Mouse (Mus musculus) thymus, postnatal 0 days (tissue): ENCODE results near the gene Mxd3. TPM values are rescaled to one million over a fixed set of nuclear protein-coding genes. Genes with fewer than 3 reads are reported as not detected.
A peak's percentile ranks its signal among the peaks of the same experiment; 100 is the strongest.

ENCODE experiments used
- DNase-seq: peaks from one replicate; pipeline ENCODE4 v3.0.0-alpha.2; 2015; ENCODE audit warnings: low spot score
- polyA plus RNA-seq: library from polyadenylated mRNA; unstranded; fragments of >200 nt; fragmentation: Nextera tagmentation; extraction: Ambion mirVana; gene quantifications from 2 replicates; pipeline ENCODE4 v1.2.1, GENCODE M21; 2015

The Mxd3 gene
- 57.9 and 66.6 TPM in 2 replicates for polyA plus RNA-seq

DNA sequence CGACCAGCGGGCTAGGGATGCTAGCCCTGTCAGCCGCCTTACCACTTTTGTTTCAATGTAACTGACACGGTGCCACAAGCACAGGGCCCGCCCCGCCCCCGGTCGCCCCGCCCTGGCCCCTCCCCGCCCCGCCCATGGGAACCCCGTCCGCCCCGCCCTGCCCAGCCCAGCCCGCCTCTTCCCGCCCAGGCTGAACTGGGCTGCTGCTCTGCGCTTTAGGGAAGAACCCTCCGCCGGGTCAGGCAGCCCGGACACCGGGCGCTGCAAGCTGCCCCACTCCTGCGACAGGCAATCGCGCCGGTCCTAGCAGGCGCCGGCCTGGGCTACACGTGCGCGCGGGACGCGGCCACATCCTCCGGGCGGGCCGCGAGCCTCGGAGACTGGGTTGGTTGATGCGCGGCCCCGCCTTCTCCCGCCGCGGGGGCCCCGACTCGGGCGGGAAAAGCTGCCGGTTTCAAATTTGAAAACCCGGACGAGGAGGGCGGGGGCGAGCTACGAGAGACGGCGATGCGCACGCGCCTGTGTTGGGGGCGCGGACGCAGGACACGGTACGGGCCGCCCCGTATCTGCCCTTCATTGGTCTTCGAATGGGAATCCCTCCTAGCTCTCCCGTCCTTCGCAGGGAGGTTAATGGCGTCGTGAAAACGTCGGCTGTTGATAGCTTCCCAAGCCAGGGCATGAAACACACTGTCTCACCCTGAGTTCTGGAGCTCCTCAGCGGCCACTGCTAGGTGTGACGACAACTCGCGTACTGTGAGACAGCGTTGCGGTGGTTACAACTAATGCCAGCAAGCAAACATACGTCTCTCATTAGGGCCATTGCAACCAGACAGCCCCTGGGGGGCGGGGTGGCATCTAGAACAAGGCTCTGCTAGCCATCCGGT lies at the start of gene Mxd3:
TSS of gene Mxd3 (minus strand) at position 141 of the 884 bp plus-strand sequence.
- peak; percentile 92 for DNase-seq

DNA sequence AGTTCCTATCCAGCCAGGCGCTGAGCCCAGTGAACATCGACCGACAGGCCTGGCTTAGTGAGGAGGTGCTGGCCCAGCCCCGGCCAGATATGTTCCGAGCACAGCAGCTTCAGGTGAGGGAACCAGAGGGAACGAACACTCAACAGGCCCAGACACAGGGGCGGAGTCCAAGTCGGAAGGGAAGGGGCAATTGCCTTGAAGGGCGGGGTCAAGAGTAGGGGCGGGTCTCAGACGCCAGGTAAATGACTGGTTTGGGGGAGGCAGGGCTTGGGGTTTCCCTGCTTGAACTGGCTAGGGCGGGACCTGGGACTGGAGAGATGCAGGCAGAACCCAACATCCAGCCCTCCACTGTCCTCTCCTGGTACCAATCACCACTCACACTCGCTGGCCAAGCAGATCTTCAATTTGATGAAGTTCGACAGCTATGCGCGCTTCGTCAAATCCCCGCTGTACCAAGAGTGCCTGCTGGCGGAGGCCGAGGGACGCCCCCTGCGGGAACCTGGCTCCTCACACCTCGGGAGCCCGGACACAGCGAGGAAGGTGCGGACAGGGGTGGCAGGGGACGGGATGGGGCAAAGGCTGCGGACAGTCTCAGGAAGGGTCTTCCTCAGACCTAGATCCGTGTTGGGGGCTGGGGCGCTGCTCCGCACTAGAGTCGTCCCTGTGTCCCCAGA lies 49.4 kb upstream of the Mxd3 start:
- no peak for DNase-seq

DNA sequence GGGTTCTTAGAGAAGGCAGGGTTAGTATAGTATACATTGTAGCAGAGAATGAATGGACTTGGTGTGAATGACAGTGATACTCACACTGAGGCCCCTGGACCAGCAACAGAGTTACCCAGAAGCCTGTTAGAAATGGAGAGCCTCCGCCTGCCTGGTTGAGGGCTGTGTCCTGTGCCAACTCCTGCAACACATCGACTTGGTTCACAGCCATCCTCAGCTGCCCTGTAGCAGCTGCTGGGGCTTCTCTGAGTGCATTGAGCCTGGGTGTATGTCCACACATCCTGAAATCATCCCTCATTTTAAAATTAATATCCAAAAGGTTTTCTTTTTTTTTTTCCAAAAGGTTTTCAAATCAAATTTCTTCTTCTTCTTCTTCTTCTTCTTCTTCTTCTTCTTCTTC lies 46.3 kb upstream of the Mxd3 start:
- DNase-seq, result no peak

DNA sequence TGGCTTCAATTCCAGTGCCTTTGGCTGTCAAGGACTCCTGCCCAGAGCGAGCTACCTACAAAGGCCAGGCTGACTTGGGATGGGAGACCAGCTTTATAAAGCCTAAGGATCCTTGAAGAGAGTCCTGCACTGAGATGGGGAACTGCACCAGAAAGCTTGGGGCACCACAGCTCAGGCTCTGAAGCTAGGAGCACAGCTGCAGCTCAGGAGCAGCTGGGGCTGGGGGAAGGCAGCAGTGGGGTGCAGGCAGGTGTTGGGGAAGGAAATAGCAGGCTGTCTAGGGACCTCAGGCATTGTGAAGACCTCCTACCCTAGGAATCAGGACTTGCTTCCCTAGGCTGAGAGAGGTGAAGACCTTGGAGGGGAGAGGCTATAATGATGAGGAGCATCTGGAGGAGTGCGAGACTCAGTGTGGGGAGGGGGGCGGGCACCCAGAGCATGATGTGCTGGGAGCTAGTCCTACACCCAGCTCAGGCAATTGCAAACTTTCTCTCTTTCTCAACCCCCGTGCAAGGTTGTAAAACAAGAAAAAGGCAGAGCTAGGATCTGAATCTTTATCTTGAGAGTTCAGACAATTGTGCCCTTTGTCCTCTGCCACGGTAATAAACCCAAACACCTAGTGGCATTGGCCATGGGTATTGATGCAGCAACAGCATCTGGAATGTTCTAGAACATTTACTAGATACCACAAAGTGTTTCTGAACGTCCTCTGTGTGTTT lies 44.7 kb upstream of the Mxd3 start:
- DNase-seq, result peak; percentile 82

DNA sequence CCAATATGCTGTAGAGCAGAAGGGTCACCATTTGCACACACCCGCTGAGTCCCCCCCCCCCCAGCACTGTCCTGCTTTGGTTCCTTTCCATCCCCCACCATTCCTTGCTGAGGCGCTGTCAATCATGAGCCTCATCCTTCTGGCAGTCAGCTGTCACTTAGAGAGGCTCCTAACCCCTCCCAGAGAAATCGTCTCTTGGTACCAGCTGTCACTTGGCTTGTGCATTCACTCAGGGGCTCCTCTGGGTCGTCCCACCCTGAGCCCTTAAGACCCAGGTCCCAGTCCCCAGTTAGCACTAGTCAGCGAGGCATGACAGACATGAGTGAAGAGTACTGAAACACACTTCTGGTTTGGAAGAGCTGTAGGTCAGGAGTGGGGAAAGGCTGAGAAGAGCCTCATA lies 42.1 kb upstream of the Mxd3 start:
- DNase-seq, result no peak

DNA sequence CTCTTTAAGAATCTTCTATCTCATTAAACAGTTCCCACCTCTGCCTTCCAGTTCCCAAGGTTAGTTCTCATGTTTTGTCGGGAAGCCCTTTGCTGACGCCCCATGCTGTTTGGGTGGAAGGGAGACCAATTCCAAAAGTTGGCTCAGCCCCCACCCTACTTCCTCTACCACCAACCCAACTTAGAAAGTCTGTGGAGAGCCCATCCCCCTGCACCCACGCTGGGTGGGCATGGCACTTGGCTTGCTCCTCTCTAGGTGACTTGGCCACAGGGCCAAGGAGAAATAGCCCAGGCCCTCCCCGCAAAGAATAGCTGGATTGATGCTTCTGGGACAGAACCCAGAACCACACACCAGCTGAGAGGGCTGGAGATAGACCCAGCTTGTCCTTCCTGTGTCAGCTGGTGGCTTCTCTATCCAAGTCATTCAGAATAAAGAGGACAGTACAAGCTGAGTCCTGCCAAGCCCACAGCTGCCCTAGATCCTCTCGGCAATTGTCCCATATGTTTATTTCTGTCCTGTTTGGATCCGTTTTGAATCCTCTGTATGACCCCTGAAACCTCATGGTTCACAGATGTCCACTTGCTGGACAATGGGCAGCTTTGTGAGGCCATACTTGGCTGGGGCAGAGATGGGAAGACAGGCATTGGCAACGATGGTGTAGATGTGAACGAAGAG lies 41.5 kb upstream of the Mxd3 start:
- DNase-seq, result no peak

DNA sequence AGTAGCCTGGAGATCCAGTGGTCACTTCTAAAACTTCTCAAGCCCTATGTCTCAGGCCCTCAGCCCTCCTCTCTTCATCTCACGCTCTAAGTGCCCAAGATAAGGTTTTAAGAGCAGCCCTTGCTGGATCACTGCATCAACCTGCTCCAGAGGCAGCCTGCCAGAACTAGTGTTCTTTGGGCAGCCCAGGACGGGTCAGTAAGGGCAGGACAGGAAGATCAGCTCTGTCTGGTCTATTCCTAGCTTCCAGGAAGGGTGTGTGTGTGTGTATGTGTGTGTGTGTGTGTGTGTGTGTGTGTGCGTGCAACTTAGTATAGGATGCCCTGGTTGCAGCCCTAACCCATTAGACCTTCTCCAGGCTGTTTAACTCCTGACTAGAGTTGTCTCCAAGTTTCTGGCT lies 40.6 kb upstream of the Mxd3 start:
- no peak for DNase-seq

DNA sequence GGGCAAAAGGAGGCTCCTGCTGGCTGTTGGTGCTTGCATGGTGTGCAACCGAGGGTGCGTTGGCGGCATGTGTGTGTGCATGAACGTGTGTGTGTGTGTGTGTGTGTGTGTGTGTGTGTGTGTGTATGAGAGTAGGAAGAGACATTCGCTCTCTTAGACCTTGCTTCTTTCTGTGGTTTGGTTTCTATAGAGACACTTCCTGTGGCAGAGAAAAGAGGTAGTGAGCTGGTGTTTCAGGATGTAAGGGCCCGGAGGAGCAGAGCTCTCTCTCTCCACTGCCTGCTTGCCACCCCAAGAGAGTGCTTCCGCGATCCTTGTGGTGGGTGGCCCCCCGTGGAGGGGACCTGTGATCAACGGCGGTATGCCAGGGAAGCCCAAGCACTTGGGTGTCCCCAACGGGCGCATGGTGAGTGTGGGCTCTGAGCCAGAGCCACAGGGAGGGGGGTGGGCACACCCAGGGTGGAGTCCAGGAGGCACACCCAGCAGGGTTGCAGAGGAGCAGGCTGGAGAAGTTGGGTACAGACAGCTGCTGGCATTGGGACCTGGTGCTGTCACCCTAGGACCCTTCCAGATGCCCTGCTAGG lies 40.0 kb upstream of the Mxd3 start, which contains the start of gene Rgs14:
TSS of gene Rgs14 (plus strand) at position 202 of the 584 bp plus-strand sequence.
- DNase-seq, result peak; percentile 91

DNA sequence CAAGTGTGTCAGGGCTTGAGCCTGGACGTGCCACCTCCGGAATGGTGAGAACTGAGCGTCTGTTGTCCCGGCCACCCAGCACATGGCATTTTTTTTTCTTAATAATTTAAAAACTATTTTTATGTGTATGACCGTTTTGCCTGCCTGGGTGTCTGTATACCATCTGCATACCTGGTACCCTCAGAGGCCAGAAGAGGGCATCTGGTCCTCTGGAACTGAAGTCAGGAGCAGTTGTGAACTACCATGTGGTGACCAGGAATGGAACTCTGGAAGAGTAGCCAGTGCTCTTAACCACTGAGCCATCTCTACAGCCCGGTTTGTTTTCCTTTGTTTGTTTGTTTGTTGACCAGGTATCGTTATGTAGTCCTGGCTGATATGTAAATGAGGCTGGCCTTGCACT lies 38.8 kb upstream of the Mxd3 start:
- no peak for DNase-seq

DNA sequence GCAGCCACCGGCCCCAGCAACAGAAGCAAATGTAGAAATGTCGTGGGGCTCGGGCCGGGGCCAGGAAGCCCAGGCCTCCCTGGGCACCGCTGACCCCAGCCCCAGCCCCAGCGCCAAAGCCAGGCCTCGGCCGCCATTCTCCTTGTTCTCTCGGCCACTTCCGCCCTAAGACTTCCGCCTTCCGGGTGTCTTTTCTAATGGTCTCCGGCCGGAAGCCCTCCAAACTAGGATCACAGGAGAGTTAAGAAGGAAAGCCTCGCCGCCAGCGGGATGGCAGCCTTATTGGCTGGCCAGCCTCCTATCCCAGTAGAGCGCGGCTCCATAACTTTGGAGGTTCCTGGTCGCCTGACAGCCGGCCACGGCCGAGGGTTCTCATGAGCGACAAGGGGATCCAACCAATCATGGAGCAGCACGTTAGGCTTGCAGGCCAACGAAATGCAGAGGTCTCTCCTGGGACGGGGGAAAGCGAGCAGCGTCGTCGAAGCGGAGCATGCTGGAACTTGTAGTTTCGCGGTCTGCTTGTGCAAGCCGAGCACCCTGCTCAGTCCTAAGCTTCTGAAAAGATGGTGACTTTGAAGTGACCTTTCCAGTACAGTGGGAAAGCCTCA lies 32.9 kb upstream of the Mxd3 start, which contains the start of gene Lman2:
TSS of gene Lman2 (minus strand) at position 331 of the 608 bp plus-strand sequence.
- DNase-seq, result peak; percentile 94

DNA sequence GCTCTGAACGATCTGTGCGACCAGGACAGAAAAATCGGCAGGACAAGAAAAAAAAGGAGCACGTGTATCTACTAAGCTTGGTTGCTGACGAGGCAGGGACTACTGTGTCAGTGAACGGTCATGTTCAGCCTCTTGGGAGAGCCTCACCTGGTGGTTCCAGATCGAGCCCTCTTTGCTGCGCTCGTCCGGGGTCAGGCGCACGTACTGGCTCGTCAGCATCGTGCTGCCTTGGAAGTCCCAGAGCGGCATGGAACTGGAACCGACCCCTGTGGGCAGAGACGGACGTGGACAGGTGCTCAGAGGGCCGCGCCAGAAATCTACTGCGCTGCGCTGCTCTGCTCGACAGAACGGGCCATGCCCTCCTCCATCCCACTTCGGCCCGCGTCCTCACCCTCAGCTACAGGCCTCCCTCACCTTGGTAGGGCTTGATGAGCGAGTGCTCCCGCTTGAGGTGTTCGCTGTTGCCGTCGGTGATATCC lies 32.4 kb upstream of the Mxd3 start:
- DNase-seq, result peak; percentile 35

DNA sequence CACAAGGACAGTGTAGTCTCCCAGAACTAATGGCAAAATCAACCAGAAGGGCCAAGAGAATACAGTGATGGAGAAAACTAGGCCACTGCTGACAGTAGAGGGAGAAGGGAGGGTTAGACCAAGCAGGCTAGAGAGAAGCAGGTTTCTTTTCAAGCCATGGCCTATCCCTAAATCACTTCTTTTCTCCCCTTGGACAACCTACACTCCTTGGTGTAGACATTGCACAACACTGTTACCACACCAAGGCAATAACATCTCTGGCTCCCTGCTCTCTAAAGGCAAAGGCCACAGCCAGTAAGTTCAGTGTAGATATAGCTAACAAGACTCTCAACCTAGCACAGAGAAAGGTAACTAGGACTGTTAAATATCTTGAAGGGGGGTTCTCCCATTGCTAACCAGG lies 31.5 kb upstream of the Mxd3 start:
- DNase-seq, result no peak

DNA sequence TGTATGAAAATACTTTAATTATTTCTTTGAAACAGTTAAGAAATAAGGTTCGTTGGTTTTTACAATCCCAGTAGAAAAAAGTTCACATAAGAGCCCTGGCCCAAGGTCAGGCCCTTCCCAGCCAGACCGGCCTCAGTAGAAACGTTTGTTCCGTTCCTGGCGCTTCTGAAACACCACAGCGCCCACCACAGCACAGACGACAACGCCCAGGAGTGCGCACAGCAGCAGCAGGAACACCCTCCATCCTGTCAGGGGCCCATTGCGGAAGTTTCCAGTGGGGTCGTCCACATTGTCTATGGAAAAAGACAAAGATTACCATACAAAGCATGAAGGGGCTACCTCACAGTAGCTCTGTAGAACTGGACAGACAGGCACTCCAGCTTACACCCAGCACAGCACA lies 17.1 kb upstream of the Mxd3 start:
- DNase-seq, result no peak

DNA sequence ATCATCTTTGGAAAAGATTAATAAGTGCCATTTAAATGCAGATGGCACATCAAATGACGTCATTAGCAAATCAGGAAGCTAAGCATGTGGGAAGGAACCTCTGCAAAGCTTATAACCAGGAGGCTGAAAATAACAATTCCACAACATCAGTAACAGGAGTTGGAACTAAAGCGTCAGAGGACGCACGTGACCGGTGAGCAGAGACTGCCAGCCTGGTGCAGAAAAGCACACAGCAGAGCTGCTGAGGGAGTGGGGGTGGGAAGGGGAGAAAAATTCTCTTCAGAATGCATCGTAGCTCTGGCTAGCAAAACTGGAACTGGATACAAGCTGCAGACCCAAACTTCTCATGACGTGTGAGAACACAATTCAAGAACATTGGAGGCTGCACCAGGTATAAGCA lies 14.7 kb upstream of the Mxd3 start:
- DNase-seq, result no peak

DNA sequence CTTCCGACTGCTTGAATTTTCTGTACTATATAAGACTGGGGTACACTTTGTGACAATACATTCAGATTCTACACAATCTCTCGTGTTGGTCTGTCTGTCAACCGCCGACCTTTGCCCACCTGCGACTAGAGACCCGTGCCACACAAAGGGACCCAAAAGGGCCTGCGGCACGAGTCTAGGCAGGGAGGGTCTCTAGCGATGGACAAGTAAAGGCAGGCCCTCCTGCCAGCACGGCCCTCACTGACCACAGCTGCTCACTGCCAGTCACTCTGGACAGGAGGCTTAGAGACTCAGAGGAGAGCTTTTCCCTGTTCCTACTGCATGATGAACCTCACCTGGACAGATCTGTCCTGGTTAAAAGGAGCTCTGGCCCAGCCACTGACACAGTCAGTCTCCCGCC lies 12.8 kb upstream of the Mxd3 start:
- DNase-seq, result no peak

DNA sequence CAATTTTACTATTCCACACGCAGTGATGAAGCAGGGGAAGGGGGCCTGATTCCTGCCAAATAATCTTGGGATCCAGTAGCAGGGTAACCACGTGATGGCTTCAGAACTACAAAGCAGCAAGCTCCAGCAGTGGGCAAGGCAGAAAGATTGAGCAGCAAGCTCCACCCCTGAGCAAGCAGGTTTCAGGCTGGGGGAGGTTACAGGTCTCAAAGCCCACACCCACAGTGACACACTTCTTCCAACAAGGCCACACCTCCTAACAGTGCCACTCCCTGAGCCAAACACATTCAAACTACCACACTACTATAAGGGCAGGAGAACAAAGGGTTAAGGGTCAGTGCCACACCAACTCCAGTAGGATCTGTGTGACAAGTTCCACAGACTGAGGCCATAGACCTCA lies 9.6 kb upstream of the Mxd3 start:
- DNase-seq, result no peak

DNA sequence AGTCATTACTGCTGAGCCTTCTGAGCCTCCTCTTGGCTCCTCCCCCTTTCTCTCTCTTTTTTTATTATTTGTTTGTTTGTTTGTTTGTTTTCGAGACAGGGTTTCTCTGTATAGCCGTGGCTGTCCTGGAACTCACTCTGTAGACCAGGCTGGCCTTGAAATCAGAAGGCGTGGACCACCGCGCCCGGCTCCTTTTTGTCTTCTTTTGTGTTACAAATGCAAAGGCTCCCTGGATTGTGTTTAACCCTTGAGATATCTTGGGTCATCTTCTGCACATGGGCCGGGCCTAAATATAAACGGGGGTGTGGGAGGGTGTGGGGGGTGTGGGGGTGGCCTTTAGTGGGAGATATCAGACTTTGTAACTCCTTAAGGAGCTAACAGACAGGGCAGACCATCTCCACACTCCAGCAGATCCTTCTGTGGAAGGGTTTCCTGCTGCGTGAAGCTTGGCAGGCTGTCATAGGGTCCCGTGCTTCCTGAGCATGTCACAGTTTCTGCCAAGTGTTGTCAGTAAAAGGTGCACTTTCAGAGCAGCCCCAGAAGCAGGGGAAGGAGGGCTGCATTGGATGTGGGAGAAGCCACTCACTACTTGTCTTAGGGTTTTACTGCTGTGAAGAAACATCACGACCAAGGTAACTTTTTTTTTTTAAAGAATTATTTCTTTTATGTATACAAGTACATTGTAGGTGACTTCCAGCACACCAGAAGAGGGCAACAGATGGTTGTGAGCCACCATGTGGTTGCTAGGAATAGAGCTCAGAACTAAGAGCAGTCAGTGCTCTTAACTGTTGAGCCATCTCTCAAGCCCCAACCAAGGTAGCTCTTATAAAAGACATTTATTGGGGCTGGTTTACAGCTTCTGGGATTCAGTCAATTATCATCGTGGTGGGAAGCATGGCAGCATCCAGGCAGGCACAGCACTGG lies 8.8 kb upstream of the Mxd3 start:
- no peak for DNase-seq

DNA sequence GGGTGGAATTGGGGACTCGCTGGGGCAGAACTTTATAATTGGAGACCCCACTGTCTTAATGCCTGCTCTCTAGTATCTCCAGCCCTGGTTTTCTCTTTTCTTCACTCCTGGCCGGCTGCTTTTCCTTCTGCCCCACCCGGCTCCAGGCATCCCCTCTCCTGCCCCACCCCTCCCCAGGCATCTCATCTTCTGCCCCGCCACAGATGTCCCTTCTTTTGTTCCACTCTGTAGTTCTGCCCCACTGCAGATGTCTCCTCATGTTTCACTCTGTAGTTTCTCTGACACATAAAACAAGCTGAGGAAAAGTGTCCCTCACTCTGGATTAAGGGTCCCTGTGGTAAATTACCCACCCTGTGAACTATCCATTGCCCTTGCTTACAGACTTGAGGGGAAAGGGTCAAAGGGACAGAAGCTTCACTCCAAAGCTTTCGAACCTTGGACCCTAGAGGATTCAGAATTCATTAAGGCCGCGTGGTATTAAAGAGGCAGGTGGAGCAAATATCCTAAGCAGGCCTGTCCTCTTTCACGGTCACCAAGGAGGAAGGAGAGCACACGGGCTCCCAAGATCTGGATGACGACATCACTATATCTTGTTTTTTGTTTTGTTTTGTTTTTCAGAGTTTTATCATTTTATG lies 7.8 kb upstream of the Mxd3 start:
- no peak for DNase-seq

DNA sequence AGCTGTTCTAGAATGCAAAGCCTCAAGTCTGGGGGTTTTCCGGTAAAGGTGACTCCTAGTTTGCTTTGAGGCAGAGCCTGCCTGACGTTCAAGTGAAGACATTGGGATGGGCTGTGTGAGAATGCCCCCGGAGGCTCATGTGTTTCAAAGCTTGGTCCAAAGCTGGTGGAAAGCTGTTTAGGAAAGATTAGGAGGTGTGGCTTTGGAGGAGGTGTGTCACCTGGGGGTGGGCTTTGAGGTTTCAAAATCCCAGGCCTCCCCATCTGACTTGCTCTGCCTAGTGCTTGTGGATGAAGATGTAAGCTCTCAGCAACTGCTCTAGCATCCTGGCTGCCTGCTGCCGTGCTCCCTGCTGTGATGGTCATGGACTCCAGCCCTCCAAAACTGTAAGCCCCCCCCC lies 6.1 kb upstream of the Mxd3 start:
- no peak for DNase-seq
